Mouse (Mus musculus): ENCODE data around the gene Pcgf6.
"Not testable (repeated sequence)": the region's sequence is repeated elsewhere in the genome, so short reads cannot be mapped to it uniquely, and the experiment has no call there.

Gene Pcgf6

DNA sequence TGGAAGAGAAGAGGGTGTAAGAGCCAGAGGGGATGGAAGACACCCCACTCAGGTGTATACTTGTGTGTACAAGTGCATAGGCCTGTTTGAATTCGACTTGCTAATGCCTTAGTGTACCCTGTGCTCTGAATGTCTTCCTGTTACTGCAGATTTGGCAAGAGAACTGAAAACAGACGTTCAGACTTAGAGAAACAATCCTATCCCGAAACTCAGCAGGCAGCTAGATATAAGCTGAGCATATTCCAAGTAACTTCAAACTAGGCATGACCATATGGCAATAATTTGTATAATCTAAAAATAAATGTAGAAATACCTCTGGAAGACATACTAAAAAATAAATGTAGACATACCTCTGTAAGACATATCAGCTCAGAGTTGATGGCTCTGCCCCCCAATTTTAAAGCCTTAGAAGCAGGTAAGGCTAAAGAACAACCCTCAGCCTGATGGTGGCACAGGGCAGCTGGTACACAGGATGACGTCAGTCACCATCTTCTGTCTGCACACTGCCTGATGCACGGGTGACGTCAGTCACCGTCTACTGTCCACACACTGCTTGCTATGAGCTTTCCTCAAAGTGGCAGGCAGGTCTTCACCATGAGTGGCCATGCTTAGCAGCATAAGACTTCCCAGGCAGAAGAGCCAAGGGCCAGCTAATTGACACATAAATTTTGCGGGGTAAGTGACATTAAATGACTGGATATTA, 52.4 kb downstream of the Pcgf6 start:
- DNase-seq (ENCODE audit: low spot score), result no peak

DNA sequence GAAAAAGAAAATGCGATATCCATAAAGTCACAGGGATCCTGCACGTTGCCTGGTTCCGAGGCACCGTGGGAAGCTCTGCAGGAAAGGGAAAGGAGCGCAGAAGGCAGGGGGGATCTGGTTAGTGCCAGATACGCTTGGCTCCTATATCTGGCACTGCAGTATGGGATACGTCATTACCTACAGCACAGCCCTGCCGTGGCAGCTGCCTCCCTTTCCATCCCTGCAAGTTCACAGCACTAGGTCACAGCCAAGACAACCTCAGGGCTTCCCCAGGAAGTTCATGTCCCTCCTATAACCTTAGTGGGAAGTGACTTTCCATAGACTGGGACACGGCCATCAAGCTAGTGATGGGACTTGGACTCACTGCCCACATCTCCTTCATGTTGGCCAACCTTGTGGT, 54.6 kb downstream of the Pcgf6 start:
- DNase-seq (ENCODE audit: low spot score), result no peak

DNA sequence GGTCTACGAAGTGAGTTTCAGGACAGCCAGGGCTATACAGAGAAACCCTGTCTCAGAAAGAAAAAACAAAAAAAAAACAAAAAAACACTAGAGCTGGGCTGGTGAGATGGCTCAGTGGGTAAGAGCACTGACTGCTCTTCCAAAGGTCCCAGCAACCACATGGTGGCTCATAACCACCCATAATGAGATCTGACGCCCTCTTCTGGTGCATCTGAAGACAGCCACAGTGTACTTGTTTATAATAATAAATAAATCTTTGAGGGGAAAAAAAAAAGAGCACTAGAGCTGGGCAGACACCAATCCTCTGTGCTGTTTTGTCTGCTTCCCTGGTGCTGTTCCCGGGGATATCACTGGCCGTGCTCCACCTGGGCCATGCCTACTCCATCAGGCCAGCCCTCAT, 58.4 kb downstream of the Pcgf6 start:
- DNase-seq (ENCODE audit: low spot score), result not testable (repeated sequence)

DNA sequence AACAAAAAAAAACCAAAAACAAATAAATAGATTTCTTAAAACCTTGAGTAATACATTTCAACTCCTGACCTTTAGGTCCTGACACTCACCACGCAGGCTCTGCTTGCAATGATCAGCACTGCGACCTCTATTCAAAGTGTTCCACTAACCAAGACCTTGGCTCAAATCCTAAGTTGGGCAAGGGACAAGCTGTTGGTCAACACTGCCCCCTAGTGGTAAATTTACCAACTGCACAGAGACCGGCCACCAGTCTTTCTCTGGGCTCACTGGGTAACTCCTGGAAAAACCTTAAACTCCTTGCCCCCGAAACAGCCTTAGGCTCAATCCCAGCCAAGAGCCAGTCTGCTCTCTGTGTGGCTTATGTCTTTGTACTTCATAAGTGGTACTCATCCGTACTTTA, 59.6 kb downstream of the Pcgf6 start:
- DNase-seq (ENCODE audit: low spot score), result peak; percentile 90

DNA sequence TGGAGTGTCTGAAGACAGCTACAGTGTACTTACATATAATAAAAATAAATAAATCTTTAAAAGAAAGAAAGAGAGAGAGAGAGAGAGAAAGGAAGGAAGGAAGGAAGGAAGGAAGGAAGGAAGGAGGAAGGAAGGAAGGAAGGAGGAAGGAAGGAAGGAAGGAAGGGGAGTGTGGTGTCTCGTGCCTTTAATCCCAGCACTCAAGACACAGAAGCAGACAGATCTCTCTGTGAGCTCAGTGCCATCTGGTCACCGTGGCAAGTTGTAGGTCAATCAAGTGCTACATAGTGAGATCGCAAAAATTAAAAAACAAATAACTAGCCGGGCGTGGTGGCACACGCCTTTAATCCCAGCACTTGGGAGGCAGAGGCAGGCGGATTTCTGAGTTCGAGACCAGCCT, 60.1 kb downstream of the Pcgf6 start:
- DNase-seq (ENCODE audit: low spot score), result not testable (repeated sequence)

DNA sequence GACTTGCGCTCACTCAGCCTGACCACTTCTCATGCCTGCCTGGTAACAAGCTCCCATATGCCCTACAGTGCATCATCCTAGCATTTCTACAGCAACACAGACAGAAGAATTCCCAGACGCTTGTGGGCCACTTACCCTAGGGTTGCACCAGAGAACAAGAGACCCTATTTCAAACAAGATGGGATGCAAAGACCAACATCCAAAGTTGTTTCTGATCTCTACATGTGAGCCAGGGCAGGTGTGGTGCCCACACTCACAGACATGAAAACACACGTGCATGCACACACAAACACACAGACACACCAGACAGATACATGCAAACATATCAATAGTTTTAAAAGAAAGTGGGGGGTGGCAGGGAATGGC, 60.6 kb downstream of the Pcgf6 start:
- no peak for DNase-seq (ENCODE audit: low spot score)

DNA sequence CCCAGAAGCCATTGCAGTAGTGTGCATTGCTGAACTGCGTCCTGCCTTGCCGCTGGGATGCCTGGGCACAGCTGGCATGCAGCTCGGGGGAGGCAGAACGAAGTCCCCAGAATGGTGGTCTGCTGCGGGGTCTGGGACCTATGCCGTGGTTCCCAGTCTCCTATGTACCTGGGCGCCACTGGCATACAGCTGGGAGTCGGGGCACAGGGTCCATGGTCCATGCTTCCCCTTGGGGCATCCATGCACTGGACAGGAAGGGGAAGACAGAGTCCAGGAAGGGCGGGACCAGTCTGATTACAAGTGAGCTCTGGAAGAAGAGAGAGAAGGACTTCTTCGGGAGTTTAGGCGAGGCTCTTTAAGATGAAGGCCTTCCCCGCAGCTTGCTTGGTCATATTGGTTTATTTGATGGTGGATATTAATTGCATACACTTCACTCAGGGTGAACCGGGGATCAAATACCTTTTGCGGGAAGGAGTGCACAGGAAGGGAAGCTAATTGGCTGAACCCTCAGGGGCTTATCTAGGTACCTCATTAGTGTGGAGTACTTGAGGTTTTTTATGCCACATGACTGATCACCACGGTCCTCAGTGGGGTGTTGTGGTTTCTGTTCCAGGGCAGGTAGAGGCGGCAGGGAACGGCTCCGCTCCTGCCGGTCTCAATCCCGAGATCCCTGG, 61.1 kb downstream of the Pcgf6 start:
- no peak for DNase-seq (ENCODE audit: low spot score)

DNA sequence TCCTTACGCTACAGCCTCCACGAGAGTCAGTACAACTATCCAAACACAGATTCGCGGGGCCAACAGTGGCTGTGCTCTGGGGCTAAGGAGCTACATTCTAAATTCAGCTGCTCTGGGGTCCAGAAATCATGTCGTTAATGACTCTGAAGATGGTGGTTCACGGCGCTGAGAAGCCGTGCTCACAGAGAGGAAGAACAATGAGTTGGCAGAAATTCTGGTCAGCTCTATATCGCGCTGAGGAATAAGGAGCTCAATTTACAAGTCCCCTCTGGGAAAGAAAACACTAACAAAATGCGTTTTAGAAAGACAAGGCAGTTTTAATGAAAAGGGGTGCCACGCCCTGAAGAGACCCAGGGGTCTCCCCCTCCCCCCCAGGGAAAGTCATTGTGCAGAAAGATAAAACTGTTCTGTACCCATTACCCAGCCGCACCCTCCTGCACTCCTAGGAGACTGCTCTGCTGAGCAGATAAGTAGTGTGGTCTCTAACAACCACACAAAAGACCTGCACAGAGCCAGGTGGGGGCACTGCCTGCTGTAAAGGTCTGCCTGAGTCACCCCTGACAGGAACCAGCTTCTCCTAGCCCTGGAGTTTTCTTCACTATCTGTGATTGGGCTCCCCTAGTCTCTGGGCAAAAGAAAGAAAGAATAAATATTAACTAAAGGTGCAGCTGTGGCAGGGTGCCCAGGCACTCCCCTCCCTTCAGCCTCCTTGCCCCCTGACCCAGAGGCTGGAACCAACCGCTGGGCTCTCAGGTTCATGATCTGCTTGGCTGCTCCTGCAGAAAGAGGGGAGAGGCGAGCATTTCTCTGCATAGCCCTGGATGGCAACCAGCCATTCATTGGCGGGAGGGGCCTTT, 62.2 kb downstream of the Pcgf6 start:
- peak; percentile 46 for DNase-seq (ENCODE audit: low spot score)

DNA sequence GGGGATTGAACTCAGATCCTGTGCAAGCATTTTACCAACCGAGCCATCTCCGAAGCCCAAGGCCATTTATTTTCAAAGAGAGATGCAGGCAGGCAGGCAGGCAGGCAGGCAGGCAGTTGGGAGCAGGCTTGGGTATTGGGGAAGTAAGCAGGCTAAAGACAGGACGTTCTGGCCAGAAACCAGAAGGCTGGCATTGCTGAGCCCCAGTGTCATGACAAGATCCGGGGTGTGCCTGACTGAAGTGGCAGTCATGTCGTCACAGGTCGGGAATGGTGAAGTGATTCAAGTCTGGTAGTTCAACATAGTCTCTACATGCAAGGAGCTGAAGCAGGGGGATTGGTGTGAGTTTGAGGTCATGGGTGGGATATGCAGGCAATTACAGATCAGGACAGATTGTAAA, 63.1 kb downstream of the Pcgf6 start:
- DNase-seq (ENCODE audit: low spot score), result no peak

DNA sequence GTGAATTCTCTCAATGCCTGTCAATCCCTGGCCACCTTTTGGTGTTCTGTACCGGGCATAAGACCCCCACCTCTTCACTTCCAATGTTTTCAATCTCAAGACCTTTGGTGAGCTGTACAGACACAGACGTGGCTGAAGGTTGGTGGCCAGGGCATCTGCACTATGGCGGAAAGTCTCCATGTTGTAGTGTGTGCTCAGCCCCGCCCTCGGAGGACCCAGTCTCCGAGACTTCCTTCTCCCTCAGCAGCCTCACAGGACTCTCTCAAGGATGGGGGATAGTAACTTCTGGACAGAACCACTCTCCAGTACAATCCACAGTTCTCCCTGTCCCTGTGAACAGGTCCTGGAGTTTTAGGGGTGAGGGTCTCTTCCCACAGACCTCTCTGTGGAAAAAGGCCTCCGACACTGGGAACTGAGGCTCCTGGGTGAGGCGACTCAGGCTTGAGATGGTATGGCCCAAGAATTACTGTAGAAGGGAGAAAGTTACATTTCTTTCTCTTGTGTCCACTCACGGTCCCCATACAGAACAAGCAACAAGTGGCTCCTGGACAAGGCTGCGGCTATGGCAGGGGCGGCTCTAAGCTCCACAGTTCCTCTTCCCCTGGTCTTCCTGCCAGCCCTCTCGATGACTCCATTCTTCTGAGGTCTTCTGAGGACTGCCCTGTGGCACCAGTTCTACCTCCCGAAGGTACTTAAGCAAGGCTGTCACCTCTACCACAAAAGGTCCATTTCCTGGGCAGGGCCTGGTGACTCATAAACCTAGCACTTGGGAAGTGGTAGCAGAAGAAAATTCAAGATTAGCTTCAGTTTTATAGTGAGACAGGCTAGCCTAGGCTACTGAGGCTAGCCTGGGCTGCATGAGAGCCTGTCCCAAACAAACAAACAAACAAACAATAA, 65.7 kb downstream of the Pcgf6 start:
- no peak for DNase-seq (ENCODE audit: low spot score)

DNA sequence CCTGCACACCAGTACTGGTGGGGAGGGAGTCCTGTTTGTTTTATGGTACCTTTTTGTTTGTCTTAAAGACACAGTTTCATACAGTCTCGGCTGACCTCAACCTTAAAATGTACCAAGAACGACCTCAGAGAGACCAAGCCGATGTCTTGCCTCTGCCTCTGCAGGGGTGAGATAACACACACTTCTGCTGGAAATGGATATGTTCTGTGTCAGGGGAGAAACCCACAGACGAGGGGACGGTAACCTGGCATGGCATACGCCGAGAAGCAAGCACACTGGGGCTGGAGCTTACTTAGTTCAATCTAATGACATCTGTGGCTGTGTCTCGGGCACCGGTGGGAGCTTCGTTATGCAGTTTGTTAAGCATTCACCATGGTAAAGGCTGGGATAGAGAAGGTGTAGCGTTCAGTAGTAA, 66.7 kb downstream of the Pcgf6 start:
- DNase-seq (ENCODE audit: low spot score), result no peak
